Mouse (Mus musculus) liver, postnatal 0 days (tissue): ENCODE results near the gene Ngef.

Source experiments
- CTCF ChIP-seq: sonication (generic); IDR thresholded peaks from 2 replicates; pipeline ENCODE4 v1.5.1; 2016; ENCODE audit warnings: antibody characterized with exemption, low read depth
- EP300 ChIP-seq: IDR thresholded peaks from 2 replicates; pipeline ENCODE4 v1.6.1; 2016; ENCODE audit warnings: antibody characterized with exemption, low read depth, mild to moderate bottlenecking

- TF ChIP-seq CTCF, result no peak
- TF ChIP-seq EP300, result no peak
Measured at GRCm38 (mm10) chr1:87510845-87511244, 62.8 kb downstream of the Ngef start.
